Mouse (Mus musculus): ENCODE data around the gene Mgll.

GRCm38 (mm10) chr6:88813832-88814231, 89.6 kb downstream of the Mgll start:
- TF ChIP-seq CTCF (IDR thresholded peaks at IDR 0.05; ENCODE audit: low read depth, low read length) (no peak), POLR2A (IDR thresholded peaks at IDR 0.05; ENCODE audit: extremely low read depth, insufficient read depth, low read length) (no peak)
